Mouse (Mus musculus): ENCODE data around the gene Spire2.

Gene Spire2

DNA sequence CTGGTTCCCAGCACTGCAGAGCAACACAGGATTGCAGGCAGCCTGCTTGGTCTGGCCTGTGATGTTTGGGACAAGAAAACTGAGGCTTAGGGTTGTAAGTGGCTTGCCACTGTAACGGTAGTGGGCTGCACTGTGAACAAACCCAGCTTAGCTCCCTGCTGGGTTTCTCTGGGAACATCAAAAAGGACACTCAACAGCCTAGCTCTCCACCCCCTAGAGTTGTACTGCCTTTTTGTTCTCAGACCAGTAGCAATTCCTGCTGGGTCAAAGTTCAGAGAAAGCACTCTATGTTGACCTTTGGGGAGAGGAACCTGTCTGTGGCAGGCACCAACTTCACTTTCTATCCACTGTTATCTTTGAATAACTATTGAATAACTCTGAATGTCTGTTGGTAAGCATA lies 2.0 kb downstream of the Spire2 start:
- DNase-seq (ENCODE audit: low spot score): no peak

DNA sequence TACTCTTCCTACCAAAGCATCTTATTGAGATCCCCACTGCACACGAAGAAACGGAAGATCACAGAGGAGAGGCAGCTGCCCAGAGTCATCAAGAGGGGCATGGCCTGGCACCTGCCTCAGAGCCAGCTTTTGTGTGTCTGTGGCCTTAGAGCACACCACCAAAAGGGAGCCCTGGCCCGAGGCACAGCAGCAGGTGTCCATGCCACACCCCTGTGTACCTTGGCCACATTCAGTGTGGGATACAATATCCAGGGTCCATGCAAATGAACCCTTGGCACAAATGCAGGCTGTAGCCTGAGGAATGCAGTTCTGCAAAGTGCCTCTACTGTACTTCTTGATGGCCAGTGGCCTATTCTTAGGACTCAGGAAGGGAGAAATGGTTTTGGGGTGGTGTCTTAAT lies 5.0 kb downstream of the Spire2 start:
- no peak for DNase-seq (ENCODE audit: low spot score)

GRCm38 (mm10) chr8:123340071-123340470 lies 7.6 kb downstream of the Spire2 start:
- DNase-seq (ENCODE audit: low spot score): no peak

GRCm38 (mm10) chr8:123341040-123342015 lies 8.8 kb downstream of the Spire2 start:
- no peak for DNase-seq (ENCODE audit: low spot score)

- DNase-seq (ENCODE audit: low spot score): no peak
Observed at GRCm38 (mm10) chr8:123342253-123342652, 9.7 kb downstream of the Spire2 start.

- no peak for DNase-seq (ENCODE audit: low spot score)
Observed at GRCm38 (mm10) chr8:123342911-123343310, 10.4 kb downstream of the Spire2 start.

DNA sequence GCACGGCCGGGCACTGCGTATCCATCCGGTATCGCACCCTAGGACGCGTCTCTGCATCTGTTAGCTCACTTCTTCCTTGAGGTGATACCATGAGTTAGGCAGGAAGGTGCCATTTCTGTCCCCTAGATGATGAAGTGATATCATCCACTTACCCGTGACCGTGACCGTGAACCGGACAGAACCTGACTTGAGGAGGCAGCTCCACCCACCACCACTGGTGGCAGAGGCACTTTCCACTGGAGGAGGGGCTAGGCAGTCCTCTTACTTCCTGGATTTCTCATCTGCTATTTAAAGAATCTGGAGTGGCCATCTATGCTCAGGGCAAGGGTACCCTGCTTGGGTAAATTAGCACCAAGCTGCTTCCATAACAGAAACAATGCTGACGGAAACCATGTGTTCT lies 10.9 kb downstream of the Spire2 start:
- no peak for DNase-seq (ENCODE audit: low spot score)

- no peak for DNase-seq (ENCODE audit: low spot score)
Observed at GRCm38 (mm10) chr8:123345135-123345534, 12.6 kb downstream of the Spire2 start.

- no peak for DNase-seq (ENCODE audit: low spot score)
Observed at GRCm38 (mm10) chr8:123345856-123346255, 13.3 kb downstream of the Spire2 start.

DNA sequence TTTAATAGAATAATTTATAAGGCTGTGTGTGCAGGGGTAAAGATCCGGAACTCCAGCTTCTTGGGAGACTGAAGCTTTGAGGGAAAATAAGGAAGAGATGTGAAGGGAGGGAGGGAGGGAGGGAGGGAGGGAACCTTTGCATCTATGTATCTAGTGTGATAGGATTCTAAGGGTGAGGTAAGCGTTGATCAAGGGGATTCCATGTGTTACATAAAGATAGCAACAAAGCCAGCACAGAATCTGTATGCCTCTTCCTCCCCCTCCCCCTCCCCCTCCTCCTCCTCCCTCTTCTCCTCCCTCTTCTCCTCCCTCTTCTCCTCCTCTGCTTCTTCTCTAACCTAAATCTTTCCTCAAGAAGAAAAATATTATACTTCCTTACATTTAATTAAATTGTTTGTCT lies 14.8 kb downstream of the Spire2 start:
- no peak for DNase-seq (ENCODE audit: low spot score)

GRCm38 (mm10) chr8:123348237-123348843 lies 15.8 kb downstream of the Spire2 start:
- DNase-seq (ENCODE audit: low spot score): no peak

DNA sequence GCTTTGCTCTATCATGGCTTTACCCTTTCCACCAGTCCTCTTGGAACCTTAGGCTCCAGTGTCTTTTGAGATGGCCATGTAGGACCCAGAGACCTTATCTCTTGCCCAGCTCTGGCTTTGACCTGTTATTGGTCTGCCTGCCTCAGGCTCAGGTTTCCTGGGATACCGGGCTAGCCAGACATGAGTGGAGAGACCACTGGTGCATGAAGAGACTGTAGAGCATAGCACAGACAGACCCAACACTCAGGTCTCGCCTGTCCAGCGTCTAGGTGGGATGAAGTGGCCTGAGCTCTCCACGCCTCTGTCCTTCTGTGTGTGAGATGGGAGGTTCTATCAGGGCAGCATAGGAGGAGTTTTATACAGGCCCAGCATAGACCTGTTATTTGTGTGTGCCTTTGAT lies 16.6 kb downstream of the Spire2 start:
- no peak for DNase-seq (ENCODE audit: low spot score)

DNA sequence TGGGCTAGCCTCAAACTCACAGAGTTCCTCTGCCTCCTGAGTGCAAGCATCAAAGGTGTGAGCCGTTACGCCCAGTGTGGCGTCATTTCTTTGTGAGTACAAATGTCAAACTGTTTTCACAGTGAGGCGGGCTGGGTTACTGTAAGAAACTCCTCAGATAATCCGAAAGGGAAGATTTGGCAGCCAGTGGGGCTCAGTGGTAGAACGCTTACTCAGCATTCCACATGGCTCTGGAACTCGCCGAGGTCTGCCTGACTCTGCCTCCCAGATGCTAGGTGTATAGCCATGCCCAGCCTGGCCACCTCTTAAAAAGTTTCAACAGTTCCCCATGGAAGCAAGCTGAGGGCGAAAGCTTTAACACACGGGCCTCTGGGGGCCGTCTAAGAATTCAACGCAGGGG lies 19.6 kb downstream of the Spire2 start:
- DNase-seq (ENCODE audit: low spot score): no peak

DNA sequence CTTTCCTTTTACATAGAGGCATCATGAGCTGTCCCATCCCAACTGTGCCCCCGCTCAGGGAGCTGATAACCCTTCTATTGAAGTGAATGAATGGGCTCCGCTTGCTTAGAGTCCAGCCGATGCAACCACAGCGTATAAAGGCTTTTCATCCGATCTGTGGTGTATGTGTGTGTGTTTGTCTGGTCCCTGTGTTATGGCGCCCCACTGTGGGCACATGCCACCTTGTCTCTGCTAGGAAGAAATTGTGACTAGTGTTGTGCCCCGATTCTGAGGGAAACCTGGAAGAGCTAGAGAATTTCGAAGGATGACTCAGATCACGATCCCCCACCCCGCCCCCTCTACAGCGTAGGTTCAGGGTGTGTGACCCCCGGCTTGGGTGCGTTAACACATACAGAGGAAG lies 20.3 kb downstream of the Spire2 start:
- peak; percentile 55 for DNase-seq (ENCODE audit: low spot score)

DNA sequence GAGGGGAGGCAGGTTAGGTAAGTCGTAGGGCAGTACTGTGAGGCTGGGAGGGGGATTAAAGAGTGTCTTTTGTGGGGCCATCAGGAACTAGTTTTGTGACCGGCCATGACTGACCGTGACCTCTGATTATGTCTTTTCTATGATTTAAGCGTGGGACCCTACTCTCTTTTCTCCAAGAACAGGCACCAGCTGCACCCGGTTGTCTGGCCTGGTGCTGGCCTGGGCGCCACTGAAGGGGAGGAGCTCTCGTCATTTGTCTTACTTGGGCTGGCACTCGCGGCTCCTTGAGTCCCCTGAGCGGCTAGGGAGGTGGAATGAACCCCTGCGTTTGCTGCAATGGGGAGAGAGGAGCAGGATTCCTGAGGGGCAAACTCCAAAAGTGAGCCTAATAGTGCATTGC lies 20.7 kb downstream of the Spire2 start:
- DNase-seq (ENCODE audit: low spot score): no peak

- peak; percentile 70 for DNase-seq (ENCODE audit: low spot score)
Observed at GRCm38 (mm10) chr8:123361082-123361739, 28.7 kb downstream of the Spire2 start.

DNA sequence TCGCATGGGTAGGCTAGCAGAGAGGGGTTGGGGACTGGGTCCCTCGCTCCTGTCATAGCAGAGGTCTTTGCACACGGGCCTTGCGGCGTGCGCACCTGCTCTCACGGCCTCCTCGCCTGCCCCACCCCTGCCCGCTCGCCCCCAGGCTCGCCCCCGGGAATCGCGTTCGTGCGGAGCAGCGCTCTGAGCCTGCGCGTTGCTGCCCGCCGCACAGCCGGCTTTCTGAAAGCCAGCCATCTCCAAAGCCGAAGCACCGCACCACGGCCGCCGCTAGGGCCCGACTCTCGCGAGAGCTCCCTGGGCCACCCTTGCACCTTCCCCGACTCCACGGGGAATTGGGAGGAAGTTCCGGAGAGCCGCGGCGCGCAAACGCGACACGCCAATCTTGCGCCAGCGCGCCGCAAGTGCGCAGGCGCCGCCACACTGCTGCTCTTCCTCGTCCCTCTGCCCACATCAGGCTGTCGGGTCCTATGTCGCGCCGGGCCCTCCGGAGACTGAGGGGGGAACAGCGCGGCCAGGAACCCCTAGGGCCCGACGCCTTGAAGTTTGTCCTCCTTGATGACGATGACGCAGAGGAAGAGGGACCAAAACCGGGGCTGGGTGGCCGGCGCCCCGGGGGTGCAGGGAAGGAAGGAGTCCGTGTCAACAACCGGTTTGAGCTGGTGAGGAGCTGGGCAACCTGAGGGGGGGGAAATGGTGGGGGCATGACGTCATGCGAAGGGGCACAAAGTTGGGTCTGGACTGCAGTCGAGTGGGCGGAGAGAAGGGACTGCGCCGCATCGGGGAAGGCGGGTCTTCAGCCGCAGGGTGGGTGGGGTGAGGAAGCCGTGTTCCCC lies 41.1 kb downstream of the Spire2 start, which contains the start of gene Tcf25:
Gene Tcf25 (plus strand): TSS at position 351 of the 836 bp plus-strand sequence.
- peak; percentile 94 for DNase-seq (ENCODE audit: low spot score)

GRCm38 (mm10) chr8:123374239-123374578 lies 41.7 kb downstream of the Spire2 start:
- DNase-seq (ENCODE audit: low spot score): peak; percentile 87

GRCm38 (mm10) chr8:123375701-123376100 lies 43.2 kb downstream of the Spire2 start:
- no peak for DNase-seq (ENCODE audit: low spot score)

- no peak for DNase-seq (ENCODE audit: low spot score)
Observed at GRCm38 (mm10) chr8:123376106-123376505, 43.6 kb downstream of the Spire2 start.

DNA sequence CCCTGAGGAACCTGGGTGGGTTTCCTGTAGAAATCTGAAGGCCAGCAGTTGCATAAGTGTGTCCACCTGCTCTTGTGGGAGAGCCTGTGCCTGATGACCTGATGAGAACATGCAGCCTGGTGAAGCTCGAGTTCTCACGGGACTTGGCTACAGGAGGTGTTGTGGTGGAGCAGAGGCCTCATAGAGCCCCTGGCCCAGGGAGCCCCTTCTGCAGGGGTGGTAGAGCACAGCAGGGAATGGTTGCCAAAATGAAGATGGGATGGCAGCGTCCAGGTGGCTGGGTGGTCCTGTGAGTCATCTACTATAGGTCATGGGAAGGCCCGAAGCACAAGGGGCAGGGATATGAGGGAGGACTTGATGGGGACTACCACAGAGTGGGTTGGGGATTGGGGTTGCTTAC lies 49.2 kb downstream of the Spire2 start:
- DNase-seq (ENCODE audit: low spot score): no peak

GRCm38 (mm10) chr8:123382516-123382915 lies 50.0 kb downstream of the Spire2 start:
- no peak for DNase-seq (ENCODE audit: low spot score)
